Comparison of ENCODE assay signal across 28 mouse cellular contexts in the genomic region with DNA sequence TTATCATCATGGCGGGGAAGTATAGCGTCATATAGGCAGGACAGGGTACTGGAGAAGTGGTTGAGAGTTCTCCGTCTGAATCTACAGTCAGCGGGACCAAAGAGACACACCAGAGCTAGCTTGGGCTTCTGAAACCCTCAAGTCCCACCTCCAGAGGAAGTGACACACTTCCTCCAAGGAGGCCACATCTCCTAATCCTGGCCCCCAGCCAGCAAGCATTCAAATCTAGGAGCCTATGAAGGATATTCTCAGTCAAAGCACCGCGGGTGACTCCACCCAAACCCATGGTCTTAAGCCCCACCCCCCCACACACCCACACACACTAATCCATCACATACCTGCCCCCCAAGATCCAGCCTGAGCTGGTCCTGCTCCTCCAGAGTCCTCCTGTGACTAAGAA. TPM values are rescaled to one million over a fixed set of nuclear protein-coding genes. Genes with fewer than 3 reads are reported as not detected.
DNase-seq lines count a peak whose midpoint lies in the region; ATAC-seq lines count a peak whose summit lies in the region.
"Had no signal": no experiment of that assay in that cellular context is flagged by ENCODE, and none has a peak within 500 bp of the region (broad histone marks: within the 10 kb centered on the region; RNA-seq: fewer than 3 reads in every experiment).

No protein-coding gene starts in this region.

- intact Hi-C loops in left cerebral cortex, postnatal 4 days (cut with DNase I): no loop called here

- no peak for ATAC-seq in kidney, embryonic 14.5 days (ENCODE audit: low FRiP score, low TSS enrichment)
- ATAC-seq: forebrain, embryonic 16.5 days; inflammation-experienced regulatory T-cells, adult 6 months had no signal

- H3K9ac ChIP-seq in kidney, embryonic 14.5 days (ENCODE audit: low read depth, low read length): no peak overlapping the region
- H3K9ac ChIP-seq: heart, embryonic 13.5 days; hindbrain, embryonic 13.5 days; neural tube, embryonic 12.5 days had no signal

- H3K27ac ChIP-seq in kidney, embryonic 14.5 days (ENCODE audit: low read depth, low read length): no peak overlapping the region
- H3K27ac ChIP-seq: forebrain, embryonic 10.5 days; heart, embryonic 13.5 days; hindbrain, embryonic 13.5 days; neural tube, embryonic 12.5 days; stomach, postnatal 0 days had no signal

- H3K27me3 ChIP-seq in splenic B cell, adult 2 months (ENCODE audit: control insufficient read depth, insufficient read depth, low read length, poor library complexity, severe bottlenecking): no peaks in the 10 kb centered on the region
- H3K27me3 ChIP-seq in kidney, embryonic 14.5 days (ENCODE audit: control insufficient read depth, insufficient read depth, low read length): no peaks in the 10 kb centered on the region
- H3K27me3 ChIP-seq: hindbrain, embryonic 13.5 days; neural tube, embryonic 12.5 days had no signal

- no peaks in the 10 kb centered on the region for H3K36me3 ChIP-seq in splenic B cell, adult 2 months (ENCODE audit: control insufficient read depth, insufficient read depth, low read length, poor library complexity, severe bottlenecking)
- H3K36me3 ChIP-seq in kidney, embryonic 14.5 days (ENCODE audit: control insufficient read depth, insufficient read depth, low read length): no peaks in the 10 kb centered on the region
- H3K36me3 ChIP-seq: forebrain, embryonic 10.5 days; G1E; heart, embryonic 13.5 days; hindbrain, embryonic 13.5 days; neural tube, embryonic 12.5 days had no signal

- H3K4me3 ChIP-seq in kidney, embryonic 14.5 days (ENCODE audit: low read length): no peak overlapping the region
- H3K4me3 ChIP-seq: forebrain, embryonic 10.5 days; heart, embryonic 13.5 days; hindbrain, embryonic 13.5 days; megakaryocyte, embryonic 14.5 days; neural tube, embryonic 12.5 days had no signal

- no peaks in the 10 kb centered on the region for H3K9me3 ChIP-seq in kidney, embryonic 14.5 days (ENCODE audit: control insufficient read depth, low read length)
- H3K9me3 ChIP-seq: forebrain, embryonic 10.5 days; hindbrain, embryonic 13.5 days; neural tube, embryonic 12.5 days had no signal

- H3K4me1 ChIP-seq in kidney, embryonic 14.5 days (ENCODE audit: control insufficient read depth, insufficient read depth, low read length): no peaks in the 10 kb centered on the region
- H3K4me1 ChIP-seq: forebrain, embryonic 10.5 days; hindbrain, embryonic 13.5 days; neural tube, embryonic 12.5 days had no signal

- no peak overlapping the region for H3K4me2 ChIP-seq in kidney, embryonic 14.5 days (replicated peaks; ENCODE audit: low read depth, low read length)
- H3K4me2 ChIP-seq: heart, embryonic 13.5 days; hindbrain, embryonic 13.5 days; liver, embryonic 11.5 days; neural tube, embryonic 12.5 days had no signal

- WGBS in kidney, embryonic 14.5 days: 88% methylated on average over 6 of the region's 6 CpGs

- peak; percentile 44 for DNase-seq in lung, postnatal 36 days
- DNase-seq in lung, postnatal 14 days: no peak
- DNase-seq in R1 (ENCODE audit: low read depth, low spot score): peak; percentile 82
- peak; percentile 39 for DNase-seq in induced T-regulatory cell, adult 2 months (ENCODE audit: low read depth)
- DNase-seq in splenic B cell, adult 2 months (ENCODE audit: low read depth, low spot score): peak; percentile 17
- no peak for DNase-seq in left cerebral cortex, postnatal 4 days
- DNase-seq in yolk sac, embryonic 10.5 days (ENCODE audit: low spot score): no peak
- DNase-seq: adrenal gland, adult 2 months; cerebellum, adult 11-12 months; cerebellum, postnatal 10 days; gastrocnemius, postnatal 14 days; heart, adult 18-20 months; heart, postnatal 14 days; kidney, adult 2 months; kidney, postnatal 10 days; midbrain, embryonic 14.5 days; right cerebral cortex, adult 18-20 months had no signal

RNA-seq across cellular contexts. Expression of gene Slc2a9, which starts 9.1 kb away (rescaled TPM):
- 1 to 10 TPM; 1.0 to 1.4 TPM for total RNA-seq in left cerebral cortex, postnatal 4 days (2021)
- polyA plus RNA-seq in kidney, embryonic 14.5 days (2014; fragmentation: Nextera tagmentation; extraction: Ambion mirVana): 0.40 and 1.6 TPM in 2 replicates

Comparison
In these comparisons a context has a peak if more than half of its experiments do, and no peak if none do; other contexts are left out.
1. DNase-seq: peak in lung, postnatal 36 days (single experiment), R1 (single experiment), induced T-regulatory cell, adult 2 months (single experiment) and splenic B cell, adult 2 months (single experiment); none in lung, postnatal 14 days (single experiment), left cerebral cortex, postnatal 4 days (single experiment) and yolk sac, embryonic 10.5 days (single experiment).